Mouse (Mus musculus): ENCODE measurements at regions not wholly inside any gene's neighbourhood (a gene's known extent, or its start where the extent isn't known, plus 50 kb on each side); places are given as distances from the start of the nearest gene placed in this dataset.

- TF ChIP-seq CTCF (IDR thresholded peaks at IDR 0.05; ENCODE audit: low read depth) (no peak), EP300 (IDR thresholded peaks at IDR 0.05; ENCODE audit: low read depth) (no peak)
Measured at GRCm38 (mm10) chr13:83952353-83952752, 269.7 kb upstream of the Tmem161b start.

Data from heart, postnatal 0 days (tissue).